Mouse (Mus musculus) kidney, postnatal 36 days (tissue): Measurements from ENCODE around the gene Unc5cl.
A peak's percentile ranks its signal among the peaks of the same experiment; 100 is the strongest.
"Not testable (repeated sequence)": the region's sequence is repeated elsewhere in the genome, so short reads cannot be mapped to it uniquely, and the experiment has no call there.

Experiments
- DNase-seq, 2 experiments: peaks; one replicate each; pipeline ENCODE4 v3.0.0; 2021 to 2022; ENCODE audit warnings: mixed read lengths in 2 of 2

Gene Unc5cl

DNA sequence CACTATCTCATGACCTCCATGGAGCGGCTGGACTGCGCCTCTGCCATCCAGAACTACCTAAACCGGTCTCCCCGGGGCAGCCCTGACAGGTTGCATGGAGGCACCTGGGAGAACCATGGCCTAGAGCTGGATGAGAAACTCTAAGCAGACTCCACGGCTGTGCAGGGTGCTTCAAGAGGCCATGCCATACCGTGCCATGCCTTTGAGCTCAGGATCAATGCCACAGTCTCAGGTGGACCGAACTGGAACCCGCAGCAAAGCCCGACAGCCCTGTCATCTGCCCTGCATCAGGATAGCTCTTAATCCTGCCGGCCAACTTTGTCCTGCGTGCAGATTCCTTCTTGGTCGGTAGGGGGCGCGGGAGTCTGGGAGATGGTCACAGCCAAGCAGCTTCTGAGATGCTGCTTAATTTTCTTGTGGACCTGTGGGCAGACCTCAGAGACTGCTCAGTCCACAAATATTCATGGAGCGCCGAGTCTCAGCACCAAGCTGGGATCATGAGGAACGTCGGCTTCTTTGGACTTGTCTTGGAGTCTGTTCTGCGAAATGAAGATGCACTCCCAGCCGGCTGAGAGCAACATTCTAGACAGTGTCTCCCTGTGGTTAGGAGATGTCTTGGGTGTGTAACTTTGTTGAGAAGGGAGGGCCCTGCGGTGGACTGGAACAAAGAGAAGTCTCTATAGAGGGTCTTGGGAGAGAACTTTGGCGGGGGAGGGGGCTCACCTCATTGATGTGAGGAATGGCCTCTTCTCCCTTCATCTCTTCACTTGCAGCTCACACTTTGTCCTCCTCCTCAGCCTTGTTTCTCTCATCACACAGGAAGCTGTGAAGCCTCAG lies 12.9 kb downstream of the Unc5cl start:
- peak; percentile 78 to 93 for DNase-seq

DNA sequence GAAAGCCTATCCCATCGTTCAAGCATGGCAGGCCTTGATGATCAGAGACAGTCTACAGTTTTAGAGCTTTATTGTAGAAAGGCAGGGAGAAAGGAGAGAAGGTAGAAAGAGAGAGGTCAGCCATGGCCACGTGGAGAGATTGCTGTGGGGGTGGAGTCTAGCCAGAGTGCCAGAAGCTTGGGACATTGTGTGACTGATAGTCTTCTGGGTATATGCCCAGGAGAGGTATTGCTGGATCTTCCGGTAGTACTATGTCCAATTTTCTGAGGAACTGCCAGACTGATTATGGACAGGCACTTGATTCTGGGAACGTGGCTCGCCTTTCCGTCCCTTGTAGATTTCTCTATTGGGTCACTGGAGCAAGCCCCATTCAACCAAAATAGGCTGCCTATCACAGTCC lies 19.6 kb downstream of the Unc5cl start:
- DNase-seq, result not testable (repeated sequence)

DNA sequence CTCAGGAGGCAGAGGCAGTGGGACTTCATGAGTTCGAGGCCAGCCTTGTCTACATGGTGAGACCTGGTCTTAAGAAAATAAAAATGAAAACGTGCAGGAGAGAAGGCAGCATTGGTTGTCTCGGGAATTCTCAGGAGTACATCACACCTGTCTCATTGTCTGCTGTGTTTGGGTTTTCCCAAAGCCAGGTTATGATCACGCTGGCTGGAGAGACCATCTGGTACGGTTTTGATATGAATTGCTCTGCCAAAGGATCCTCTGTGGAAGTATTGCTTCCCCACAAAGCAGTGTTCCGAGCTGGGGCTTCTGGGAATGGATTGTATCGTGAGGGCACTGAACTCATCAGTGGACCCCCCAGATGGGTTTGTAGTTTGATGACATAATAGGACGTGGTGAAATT lies 20.7 kb downstream of the Unc5cl start:
- DNase-seq, result no peak

GRCm38 (mm10) chr17:48479952-48480351 lies 25.3 kb downstream of the Unc5cl start:
- DNase-seq, result no peak

DNA sequence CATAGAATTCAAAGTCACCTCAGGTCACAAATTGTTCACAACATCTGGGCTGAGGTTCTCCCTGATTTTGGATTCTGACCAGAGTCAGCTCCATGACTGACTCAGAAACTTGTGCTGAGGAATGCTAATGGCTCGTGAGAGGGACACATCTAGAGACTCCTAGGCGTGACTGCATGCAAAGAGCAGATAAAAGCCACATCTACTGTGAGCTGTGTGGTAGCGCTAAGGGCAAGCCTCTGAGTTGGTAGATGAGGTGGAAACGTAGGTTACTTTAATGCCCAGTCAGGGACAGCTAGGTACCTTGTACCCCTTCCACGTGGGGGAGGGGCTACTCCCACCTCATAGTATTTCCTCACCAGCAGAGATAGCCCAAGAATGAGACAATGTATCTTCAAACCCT lies 29.1 kb downstream of the Unc5cl start:
- DNase-seq, result no peak

- DNase-seq, result no peak
Measured at GRCm38 (mm10) chr17:48484191-48484590, 29.5 kb downstream of the Unc5cl start.

DNA sequence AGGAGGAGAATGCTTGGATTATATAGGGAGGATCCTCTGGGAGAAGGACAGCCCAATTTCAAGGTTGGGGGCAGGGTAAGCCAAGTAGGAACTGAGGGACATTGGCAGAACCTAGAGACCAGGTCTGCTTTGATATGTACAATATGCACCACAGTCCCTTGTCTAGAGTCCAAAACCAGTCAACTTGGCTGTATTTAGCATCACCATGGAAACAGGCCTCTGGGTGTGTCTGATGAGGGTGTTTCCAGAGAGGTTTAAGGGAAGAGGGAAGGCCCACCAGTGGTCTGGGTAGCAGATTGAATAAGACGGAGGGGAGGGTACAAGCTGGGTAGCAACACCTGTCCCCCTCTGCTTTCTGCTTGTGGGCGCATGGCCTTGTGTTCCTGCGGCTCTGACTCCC lies 34.8 kb downstream of the Unc5cl start:
- no peak for DNase-seq

- DNase-seq, result peak; percentile 45 to 48
Measured at GRCm38 (mm10) chr17:48492621-48493020, 37.9 kb downstream of the Unc5cl start.

- DNase-seq, result no peak
Measured at GRCm38 (mm10) chr17:48493582-48493981, 38.9 kb downstream of the Unc5cl start.

- no peak for DNase-seq
Measured at GRCm38 (mm10) chr17:48493986-48494385, 39.3 kb downstream of the Unc5cl start.

DNA sequence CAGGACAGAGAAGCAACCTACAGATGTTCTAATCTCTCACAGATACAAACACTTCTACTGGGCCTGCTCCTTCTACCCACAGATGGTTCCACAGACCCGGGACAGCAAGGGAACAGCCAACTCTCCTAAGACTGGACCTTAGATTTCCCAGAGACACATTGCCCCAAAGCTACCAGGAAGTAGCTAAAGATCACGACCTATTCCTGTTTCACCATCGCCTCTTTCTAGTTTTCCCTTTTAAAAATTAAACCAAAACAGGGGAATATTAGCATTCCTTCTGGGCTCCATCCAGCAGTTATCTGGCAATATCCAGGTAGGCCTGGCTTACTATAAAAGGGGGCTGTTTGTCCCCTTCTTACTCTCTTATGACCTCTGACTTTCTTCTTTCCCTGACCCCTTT lies 43.3 kb downstream of the Unc5cl start:
- DNase-seq, result peak; percentile 8 to 50

DNA sequence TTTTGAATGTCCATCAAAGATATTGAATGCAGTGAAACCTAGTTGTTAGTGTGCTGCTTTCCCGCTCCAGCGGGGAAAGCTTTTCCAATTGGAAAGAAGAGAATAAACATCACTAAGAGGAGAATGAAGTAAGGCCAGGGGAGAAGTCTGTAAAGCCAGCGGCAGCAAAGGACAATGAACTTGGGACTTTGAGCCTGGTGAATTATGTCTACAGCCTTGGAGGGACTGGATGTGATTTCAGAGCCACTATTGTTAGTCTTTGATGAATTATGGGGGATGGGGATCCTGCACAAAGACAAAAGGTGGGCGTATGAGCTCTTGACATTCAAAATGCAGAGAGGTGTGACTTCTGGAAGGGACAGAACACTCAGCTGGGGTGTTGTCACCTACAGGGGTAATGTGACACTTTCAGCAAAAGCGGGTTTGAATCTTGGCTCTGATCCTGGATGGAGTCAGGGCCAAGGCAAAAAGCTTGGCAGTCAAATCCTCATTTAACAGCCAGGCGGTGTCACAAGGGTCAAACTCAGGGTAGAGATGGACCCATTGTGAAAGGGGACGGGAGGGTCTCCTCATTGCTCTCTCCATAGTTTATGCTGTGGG lies 46.2 kb downstream of the Unc5cl start:
- peak; percentile 37 to 55 for DNase-seq

- DNase-seq, result no peak
Measured at GRCm38 (mm10) chr17:48505006-48505405, 50.3 kb downstream of the Unc5cl start.

- DNase-seq, result no peak
Measured at GRCm38 (mm10) chr17:48506986-48507385, 52.3 kb downstream of the Unc5cl start.

DNA sequence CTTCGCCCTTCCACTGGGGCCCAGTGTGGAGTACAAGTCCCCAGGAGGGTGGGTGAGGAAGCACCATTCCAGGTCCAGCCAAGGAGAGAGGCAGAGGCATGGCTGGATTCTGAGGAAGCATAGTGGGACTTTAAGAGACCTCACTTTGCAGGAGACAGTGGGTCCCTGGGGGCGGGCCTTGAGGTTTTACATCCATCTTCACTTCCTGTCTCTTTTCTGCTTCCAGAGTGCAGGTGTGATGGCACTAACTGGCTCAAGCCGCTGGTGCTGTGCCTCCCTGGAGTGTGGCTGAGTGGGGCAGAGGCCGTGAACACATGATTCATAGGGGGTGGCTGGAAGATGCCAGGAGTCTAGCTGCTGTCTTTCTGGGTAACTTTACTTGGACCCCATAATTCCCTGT lies 54.9 kb downstream of the Unc5cl start:
- no peak for DNase-seq

- DNase-seq, result peak; percentile 9
Measured at GRCm38 (mm10) chr17:48512614-48513281, 58.0 kb downstream of the Unc5cl start.

- DNase-seq, result no peak
Measured at GRCm38 (mm10) chr17:48514613-48515012, 59.9 kb downstream of the Unc5cl start.

GRCm38 (mm10) chr17:48519046-48519445 lies 64.3 kb downstream of the Unc5cl start:
- no peak for DNase-seq

DNA sequence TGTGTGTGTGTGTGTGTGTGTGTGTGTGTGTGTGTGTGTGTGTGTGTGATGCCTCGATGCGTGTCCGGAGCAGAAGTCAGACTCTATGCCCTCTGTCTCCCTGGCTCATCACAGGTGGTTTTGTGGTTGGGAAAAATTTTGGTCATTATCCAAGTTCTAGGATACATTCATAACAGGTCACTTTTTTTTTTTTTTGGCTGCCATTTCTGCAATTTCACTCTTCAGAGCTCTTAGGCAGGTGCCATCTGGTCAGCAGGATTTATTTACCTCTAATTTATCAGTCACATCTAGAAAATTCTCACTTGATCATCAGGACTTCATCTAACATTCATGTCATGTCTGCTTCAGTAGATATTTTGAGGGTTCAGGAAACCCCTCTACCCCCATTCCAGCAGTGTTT lies 65.7 kb downstream of the Unc5cl start:
- no peak for DNase-seq

GRCm38 (mm10) chr17:48523056-48523455 lies 68.4 kb downstream of the Unc5cl start:
- DNase-seq, result no peak

GRCm38 (mm10) chr17:48533844-48534705 lies 79.4 kb downstream of the Unc5cl start:
- DNase-seq, result no peak

- peak; percentile 35 to 80 for DNase-seq
Measured at GRCm38 (mm10) chr17:48538328-48538727, 83.6 kb downstream of the Unc5cl start.

DNA sequence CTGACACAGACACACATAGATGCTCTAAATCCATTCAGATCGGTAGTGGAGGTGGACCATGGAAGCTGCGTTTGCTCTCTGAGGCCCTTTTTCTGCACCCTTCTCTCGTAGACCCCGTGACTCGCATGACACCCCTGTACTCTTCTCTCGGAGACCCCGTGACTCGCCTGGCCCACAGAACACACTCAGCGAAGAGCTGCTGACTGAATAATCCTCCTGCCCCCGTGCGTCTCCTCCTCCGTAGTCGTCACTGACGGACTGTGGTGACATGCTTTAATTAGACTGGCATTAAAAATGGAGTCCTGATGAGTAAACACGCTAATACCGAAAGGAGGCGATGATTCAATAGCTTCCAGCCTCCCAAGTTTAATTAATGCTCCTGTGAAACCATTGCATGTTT lies 84.6 kb downstream of the Unc5cl start:
- DNase-seq, result no peak
